Mouse (Mus musculus) embryonic fibroblast, embryonic 13.5 days (primary cell): ENCODE measurements at regions not wholly inside any gene's neighbourhood (a gene's known extent, or its start where the extent isn't known, plus 50 kb on each side); places are given as distances from the start of the nearest gene placed in this dataset.

Source experiments
- CTCF ChIP-seq: IDR thresholded peaks from 2 replicates; pipeline ENCODE4 v1.5.1; 2011; ENCODE audit warnings: mild to moderate bottlenecking, control low read depth, low read length, moderate library complexity, borderline replicate concordance; ENCODE audit not compliant: insufficient read depth
- POLR2A ChIP-seq: IDR thresholded peaks from 2 replicates; pipeline ENCODE4 v1.6.1; 2011; ENCODE audit warnings: low read depth, mild to moderate bottlenecking, control low read depth, low read length, moderate library complexity

GRCm38 (mm10) chr6:89157501-89157900, 204.9 kb downstream of the Plxna1 start:
- TF ChIP-seq POLR2A (no peak), CTCF (no peak)
